Mouse (Mus musculus) lung, adult 2 months (tissue): ENCODE results near the gene Cxcl2.

Source experiments
- CTCF ChIP-seq: fragments of 200-500 bp; IDR thresholded peaks from 2 replicates; pipeline ENCODE4 v1.5.1; 2011; ENCODE audit warnings: mild to moderate bottlenecking, low read length, control low read depth; ENCODE audit not compliant: insufficient read depth
- POLR2A ChIP-seq: fragments of 200-500 bp; IDR thresholded peaks from 2 replicates; pipeline ENCODE4 v1.6.1; 2011; ENCODE audit warnings: low read depth, mild to moderate bottlenecking, control low read depth, low read length, borderline replicate concordance; ENCODE audit errors: extremely low read depth

- TF ChIP-seq POLR2A (no peak), CTCF (no peak)
These were observed 26.9 kb downstream of the Cxcl2 start for GRCm38 (mm10) chr5:90930546-90930945.
